Mouse (Mus musculus) R1 (cell line): ENCODE data around the gene Vmn1r173.
"Not testable (repeated sequence)": the region's sequence is repeated elsewhere in the genome, so short reads cannot be mapped to it uniquely, and the experiment has no call there.

Experiments
- DNase-seq: peaks from one replicate; pipeline ENCODE4 v3.0.0-alpha.2; 2018; ENCODE audit warnings: low read depth, low spot score

Gene Vmn1r173

GRCm38 (mm10) chr7:23700403-23700802 is at the start of gene Vmn1r173:
Gene Vmn1r173 (plus strand): TSS chr7:23700703.
- DNase-seq, result not testable (repeated sequence)

- no peak for DNase-seq
Observed at GRCm38 (mm10) chr7:23658016-23658415, 42.5 kb upstream of the Vmn1r173 start, which contains the start of gene Vmn1r172. Gene Vmn1r172 (plus strand): TSS chr7:23658316.

GRCm38 (mm10) chr7:23751970-23752369 is 51.5 kb downstream of the Vmn1r173 start, which contains the start of gene Vmn1r174:
Gene Vmn1r174 (plus strand): TSS chr7:23752270.
- DNase-seq, result not testable (repeated sequence)
